Mouse (Mus musculus): ENCODE measurements around the gene Ran. TPM values are rescaled to one million over a fixed set of nuclear protein-coding genes. Genes with fewer than 3 reads are reported as not detected.
A peak's percentile ranks its signal among the peaks of the same experiment; 100 is the strongest.
"Not testable (repeated sequence)": the region's sequence is repeated elsewhere in the genome, so short reads cannot be mapped to it uniquely, and the experiment has no call there.

The Ran gene
- 96.8 to 160 TPM (median 133 TPM) in 3 replicates for total RNA-seq (2017)

DNA sequence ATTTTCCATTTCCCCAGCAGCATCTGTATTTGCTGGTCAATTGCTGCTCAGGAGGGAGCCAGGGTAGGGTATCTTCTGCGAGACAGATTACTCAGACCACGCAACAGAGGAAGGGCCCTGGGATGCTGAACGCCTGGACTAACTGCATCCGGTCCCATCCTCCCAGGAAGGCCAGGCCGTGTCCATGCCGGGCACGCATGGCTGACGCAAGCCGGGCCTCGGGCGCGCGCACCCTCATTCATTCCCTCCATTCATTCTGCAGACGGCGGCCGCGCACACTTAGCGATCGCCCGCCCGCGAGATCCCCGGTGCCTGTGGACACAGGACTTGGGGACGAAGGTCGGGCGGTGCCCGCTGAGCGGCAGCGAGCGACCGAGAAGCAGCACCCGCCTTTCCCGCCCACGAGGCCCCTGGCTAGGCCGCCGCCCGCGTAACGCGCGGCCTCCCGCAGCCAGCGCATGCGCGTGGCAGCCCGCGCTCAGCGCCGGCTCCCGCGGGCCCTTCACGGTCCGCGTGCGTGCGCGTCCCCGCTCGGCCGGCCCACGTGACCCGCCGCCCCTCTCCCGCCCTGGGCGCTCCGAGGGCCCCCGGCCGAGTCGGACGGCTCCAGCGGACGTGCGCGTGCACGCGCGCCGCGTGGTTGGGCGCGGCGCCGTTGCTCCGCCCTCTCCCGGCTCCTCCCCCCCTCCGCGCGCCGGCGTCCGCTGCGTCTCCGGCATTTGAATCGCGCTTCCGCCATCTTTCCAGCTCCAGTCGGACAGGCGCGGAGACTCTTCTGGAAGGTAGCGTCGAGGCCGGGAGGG lies at the start of gene Ran:
TSS of gene Ran (plus strand) at position 573 of the 803 bp plus-strand sequence.
- ATAC-seq (replicated peaks; ENCODE audit: insufficient number of reproducible peaks, low FRiP score, low TSS enrichment, poor library complexity, severe bottlenecking) = peak; percentile 69

DNA sequence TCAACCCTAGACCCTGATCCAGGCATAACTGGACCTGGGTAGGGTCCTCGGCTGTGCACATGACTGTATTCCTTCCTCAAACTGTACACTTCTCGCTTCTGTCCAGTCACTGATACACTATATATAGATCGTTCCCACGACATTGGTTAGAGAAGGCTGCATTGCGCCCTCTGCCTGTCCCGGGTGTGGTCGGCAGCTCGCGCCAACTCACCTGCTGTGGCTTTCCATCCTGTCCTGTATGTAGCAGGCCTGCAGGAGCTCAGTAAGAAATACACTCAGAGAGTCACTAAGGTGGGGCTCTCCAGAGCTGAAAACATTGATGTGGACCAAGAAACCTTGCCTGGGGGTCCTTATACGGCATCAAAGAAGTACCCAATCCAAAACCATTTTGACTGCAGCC lies 49.0 kb upstream of the Ran start:
- no peak for ATAC-seq (replicated peaks; ENCODE audit: insufficient number of reproducible peaks, low FRiP score, low TSS enrichment, poor library complexity, severe bottlenecking)

DNA sequence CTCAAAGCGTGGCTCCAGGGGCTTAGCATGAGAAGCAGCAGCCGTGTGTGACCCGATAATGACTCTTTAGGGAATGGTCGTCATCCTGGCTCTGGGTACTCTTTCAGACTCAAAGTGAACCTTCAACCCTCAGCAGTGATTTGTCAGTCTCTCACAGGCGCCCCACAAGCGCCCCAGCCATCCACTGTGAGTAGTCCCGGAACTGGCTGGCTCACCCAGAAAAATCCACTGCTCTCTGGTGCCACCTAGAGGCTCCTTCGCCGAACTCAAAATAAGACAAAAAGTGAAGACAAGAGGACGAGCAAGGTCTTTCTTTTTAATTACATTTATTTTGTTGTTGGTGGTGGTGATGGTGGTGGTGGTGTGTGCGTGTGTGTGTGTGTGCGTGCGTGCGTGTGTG lies 48.6 kb upstream of the Ran start:
- no peak for ATAC-seq (replicated peaks; ENCODE audit: insufficient number of reproducible peaks, low FRiP score, low TSS enrichment, poor library complexity, severe bottlenecking)

GRCm38 (mm10) chr5:128976266-128976665 lies 43.6 kb upstream of the Ran start:
- ATAC-seq (replicated peaks; ENCODE audit: insufficient number of reproducible peaks, low FRiP score, low TSS enrichment, poor library complexity, severe bottlenecking) = 0 out of 2 replicates have a peak, but pooled peaks have one; percentile 31

DNA sequence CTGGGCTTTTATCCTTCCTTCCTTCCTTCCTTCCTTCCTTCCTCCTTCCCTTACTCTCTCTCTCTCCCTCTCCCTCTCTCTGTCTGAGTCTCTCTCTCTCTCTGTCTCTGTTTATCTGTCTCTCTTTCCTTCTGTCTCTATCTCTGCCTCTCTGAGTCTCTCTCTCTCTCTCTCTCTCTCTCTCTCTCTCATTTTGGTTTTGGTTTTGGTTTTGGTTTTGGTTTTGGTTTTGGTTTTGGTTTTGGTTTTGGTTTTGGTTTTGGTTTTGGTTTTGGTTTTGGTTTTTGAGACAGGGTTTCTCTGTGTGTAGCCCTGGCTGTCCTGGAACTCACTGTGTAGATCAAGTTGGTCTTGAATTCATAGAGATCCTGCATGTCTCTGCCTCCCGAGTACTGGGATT lies 42.4 kb upstream of the Ran start:
- not testable (repeated sequence) for ATAC-seq (replicated peaks; ENCODE audit: insufficient number of reproducible peaks, low FRiP score, low TSS enrichment, poor library complexity, severe bottlenecking)

GRCm38 (mm10) chr5:128978957-128979356 lies 40.9 kb upstream of the Ran start:
- ATAC-seq (replicated peaks; ENCODE audit: insufficient number of reproducible peaks, low FRiP score, low TSS enrichment, poor library complexity, severe bottlenecking) = no peak

GRCm38 (mm10) chr5:128980857-128981256 lies 39.0 kb upstream of the Ran start:
- ATAC-seq (replicated peaks; ENCODE audit: insufficient number of reproducible peaks, low FRiP score, low TSS enrichment, poor library complexity, severe bottlenecking) = no peak

DNA sequence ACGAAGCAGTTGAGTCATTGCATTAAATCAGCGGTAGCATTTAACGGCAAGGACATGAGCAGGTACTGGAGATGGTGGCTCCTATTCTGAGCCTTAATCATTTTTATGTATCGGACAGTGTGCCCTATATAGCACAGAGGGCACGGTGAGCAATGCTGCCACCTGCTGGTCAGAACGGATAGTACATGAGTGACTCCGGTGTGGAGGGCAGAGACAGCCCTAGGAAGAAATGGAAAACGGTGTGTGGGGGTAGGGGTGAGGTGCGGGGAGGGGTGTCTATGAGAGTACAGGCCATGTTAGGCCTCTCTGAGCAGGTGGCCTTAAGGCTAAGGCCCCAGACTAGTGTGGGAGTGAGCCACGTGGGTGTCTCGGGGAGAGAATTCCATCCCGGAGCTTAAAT lies 38.3 kb upstream of the Ran start:
- ATAC-seq (replicated peaks; ENCODE audit: insufficient number of reproducible peaks, low FRiP score, low TSS enrichment, poor library complexity, severe bottlenecking) = peak; percentile 67; the same call in 1 of the 2 replicates

GRCm38 (mm10) chr5:128984536-128984935 lies 35.3 kb upstream of the Ran start:
- ATAC-seq (replicated peaks; ENCODE audit: insufficient number of reproducible peaks, low FRiP score, low TSS enrichment, poor library complexity, severe bottlenecking) = no peak

DNA sequence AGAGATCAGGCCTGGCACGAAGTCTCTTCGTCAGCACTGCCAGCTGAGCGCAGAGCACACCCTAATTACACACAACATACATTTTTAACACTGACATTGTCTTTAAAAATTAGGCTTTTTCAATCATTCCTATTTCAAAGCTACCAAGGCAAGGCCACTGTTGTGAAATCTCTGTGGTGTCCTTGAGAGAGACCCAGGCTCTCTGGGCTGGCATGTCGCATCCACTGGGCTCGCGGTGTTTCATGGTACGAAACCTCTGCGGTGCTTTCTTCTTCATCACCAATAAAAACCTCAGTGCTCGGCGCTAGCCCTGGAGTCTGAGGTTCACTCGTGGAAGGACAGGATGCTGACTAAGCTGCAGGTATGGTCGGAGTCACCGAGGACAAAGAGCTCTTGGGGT lies 33.9 kb upstream of the Ran start:
- ATAC-seq (replicated peaks; ENCODE audit: insufficient number of reproducible peaks, low FRiP score, low TSS enrichment, poor library complexity, severe bottlenecking) = no peak

DNA sequence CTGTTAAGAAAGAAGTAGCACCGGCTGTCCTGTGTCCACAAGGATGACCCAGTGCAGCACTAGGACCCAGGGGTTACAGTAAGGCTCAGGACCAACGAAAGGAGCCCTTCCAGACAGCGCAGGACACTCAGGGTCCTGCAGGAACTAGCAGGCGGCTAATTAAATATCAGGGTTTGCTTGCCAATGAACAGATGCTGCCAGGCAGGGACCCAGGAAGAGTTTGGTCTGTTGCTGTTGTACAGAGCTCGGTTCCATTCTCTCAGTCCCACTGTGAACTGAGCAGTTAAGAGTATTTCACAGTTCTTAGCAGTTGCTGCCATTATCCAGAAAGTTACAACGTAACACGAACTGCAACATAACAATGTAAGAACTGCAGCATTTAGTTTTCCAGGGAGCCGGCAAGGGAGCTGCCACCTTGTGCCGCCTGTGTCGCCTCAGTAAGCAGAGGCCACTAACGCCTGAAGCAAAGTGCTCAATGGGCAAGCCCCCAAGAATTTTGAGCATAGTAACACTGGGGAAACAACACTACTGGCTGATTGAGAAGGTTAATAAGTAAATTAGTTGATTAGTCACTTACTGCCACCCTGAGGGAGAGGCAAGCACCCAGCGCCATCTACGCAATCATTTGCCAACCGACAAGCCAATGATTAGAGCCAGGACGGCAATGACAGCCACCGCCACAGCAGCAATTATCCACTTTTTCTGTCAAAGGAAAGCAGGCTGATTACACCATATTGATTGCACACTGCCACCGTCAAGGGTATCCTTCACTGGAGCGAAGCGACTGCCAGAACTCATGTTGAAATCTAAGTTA lies 32.5 kb upstream of the Ran start:
- ATAC-seq (replicated peaks; ENCODE audit: insufficient number of reproducible peaks, low FRiP score, low TSS enrichment, poor library complexity, severe bottlenecking) = no peak

GRCm38 (mm10) chr5:129000706-129001468 lies 19.0 kb upstream of the Ran start:
- ATAC-seq (replicated peaks; ENCODE audit: insufficient number of reproducible peaks, low FRiP score, low TSS enrichment, poor library complexity, severe bottlenecking) = no peak

DNA sequence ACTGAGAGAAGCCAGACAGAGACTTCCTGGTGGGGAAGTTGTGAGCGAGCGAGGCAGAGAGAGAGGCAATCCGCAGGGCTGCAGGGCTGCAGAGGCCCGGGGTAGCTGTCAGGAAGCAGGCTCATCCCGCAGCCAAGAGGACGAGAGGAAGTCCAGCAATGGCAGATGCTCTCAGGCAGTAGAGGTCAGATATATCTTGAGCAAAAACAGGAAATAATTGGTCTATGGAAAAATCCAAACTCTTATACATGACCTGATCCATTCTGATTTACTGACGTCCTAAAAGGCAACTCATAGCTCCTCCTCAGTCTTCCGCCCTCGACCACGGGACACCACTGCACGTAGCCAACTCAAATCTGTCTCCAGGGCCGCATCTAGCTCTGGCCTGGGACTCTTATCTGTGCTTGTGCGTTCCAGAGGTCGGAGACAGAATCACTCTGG lies 17.3 kb upstream of the Ran start:
- ATAC-seq (replicated peaks; ENCODE audit: insufficient number of reproducible peaks, low FRiP score, low TSS enrichment, poor library complexity, severe bottlenecking) = 0 out of 2 replicates have a peak, but pooled peaks have one; percentile 33

GRCm38 (mm10) chr5:129005416-129005815 lies 14.5 kb upstream of the Ran start:
- ATAC-seq (replicated peaks; ENCODE audit: insufficient number of reproducible peaks, low FRiP score, low TSS enrichment, poor library complexity, severe bottlenecking) = no peak

GRCm38 (mm10) chr5:129006031-129006788 lies 13.7 kb upstream of the Ran start:
- ATAC-seq (replicated peaks; ENCODE audit: insufficient number of reproducible peaks, low FRiP score, low TSS enrichment, poor library complexity, severe bottlenecking) = no peak

GRCm38 (mm10) chr5:129007105-129007957 lies 12.5 kb upstream of the Ran start:
- no peak for ATAC-seq (replicated peaks; ENCODE audit: insufficient number of reproducible peaks, low FRiP score, low TSS enrichment, poor library complexity, severe bottlenecking)

DNA sequence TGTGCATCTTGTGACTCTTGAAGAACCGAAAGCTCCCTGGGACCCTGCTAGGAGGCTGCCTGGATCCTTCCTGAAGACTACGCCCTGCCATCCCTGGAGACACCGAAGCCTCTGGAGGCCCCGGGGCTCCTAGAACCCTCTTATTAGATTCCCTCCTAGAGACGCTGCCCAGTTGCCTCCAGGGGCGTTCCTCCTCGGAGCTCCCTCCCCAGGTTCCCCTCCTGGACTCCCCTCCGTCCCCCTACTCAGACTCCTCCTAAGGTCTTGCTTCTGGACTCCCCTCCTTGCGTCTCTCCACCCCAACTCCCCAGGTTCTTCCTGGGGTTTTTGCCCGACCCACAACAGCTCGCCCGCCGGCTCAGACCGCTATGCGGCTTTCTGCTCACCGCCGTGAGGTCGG lies 11.9 kb upstream of the Ran start:
- ATAC-seq (replicated peaks; ENCODE audit: insufficient number of reproducible peaks, low FRiP score, low TSS enrichment, poor library complexity, severe bottlenecking) = no peak
